In genomic region chr2:74688795-74689573, GRCm38 (mm10) we compare ENCODE assay signal across 25 mouse cellular contexts. TPM values are rescaled to one million over a fixed set of nuclear protein-coding genes. Genes with fewer than 3 reads are reported as not detected.
DNase-seq lines count a peak whose midpoint lies in the region; ATAC-seq lines count a peak whose summit lies in the region.
"Had no signal": no experiment of that assay in that cellular context is flagged by ENCODE, and none has a peak within 500 bp of the region (broad histone marks: within the 10 kb centered on the region; RNA-seq: fewer than 3 reads in every experiment).

No protein-coding gene starts in this region.

- H3K4me3 ChIP-seq in intestine, embryonic 14.5 days (ENCODE audit: low read depth, low read length): no peak overlapping the region
- no peak overlapping the region for H3K4me3 ChIP-seq in intestine, embryonic 16.5 days (ENCODE audit: low read length)
- H3K4me3 ChIP-seq in midbrain, embryonic 11.5 days (ENCODE audit: low read depth, low read length): no peak overlapping the region
- H3K4me3 ChIP-seq in midbrain, embryonic 10.5 days: no peak overlapping the region
- peak overlapping the region; percentile 66 for H3K4me3 ChIP-seq in limb, embryonic 11.5 days (ENCODE audit: low read depth, low read length)
- H3K4me3 ChIP-seq in neural tube, embryonic 15.5 days (replicated peaks): peak overlapping the region; percentile 10
- H3K4me3 ChIP-seq: embryonic facial prominence, embryonic 13.5 days had no signal

- intact Hi-C loops in left cerebral cortex, postnatal 14 days (cut with DNase I): no loop called here

- H3K27me3 ChIP-seq in intestine, embryonic 14.5 days (replicated peaks; ENCODE audit: control insufficient read depth, insufficient read depth, low read length): peaks cover 100% of the 10 kb centered on the region
- peaks cover 81% of the 10 kb centered on the region for H3K27me3 ChIP-seq in intestine, embryonic 16.5 days (replicated peaks; ENCODE audit: control insufficient read depth, insufficient read depth, low read length)
- H3K27me3 ChIP-seq in midbrain, embryonic 11.5 days (ENCODE audit: control insufficient read depth, insufficient read depth, low read length): peaks cover 94% of the 10 kb centered on the region
- H3K27me3 ChIP-seq in midbrain, embryonic 10.5 days (ENCODE audit: low read depth, poor library complexity, severe bottlenecking): peaks cover 100% of the 10 kb centered on the region
- H3K27me3 ChIP-seq in limb, embryonic 11.5 days (ENCODE audit: control insufficient read depth, insufficient read depth, low read length): peaks cover 6% of the 10 kb centered on the region; the same call in 1 of the 2 replicates
- H3K27me3 ChIP-seq in neural tube, embryonic 15.5 days (replicated peaks): peaks cover 57% of the 10 kb centered on the region

- peak overlapping the region; percentile 42; the same call in 1 of the 2 replicates for H3K9ac ChIP-seq in intestine, embryonic 14.5 days (ENCODE audit: low read length)
- no peak overlapping the region for H3K9ac ChIP-seq in intestine, embryonic 16.5 days (ENCODE audit: low read depth, low read length)
- H3K9ac ChIP-seq in midbrain, embryonic 11.5 days (ENCODE audit: low read length): no peak overlapping the region
- H3K9ac ChIP-seq in limb, embryonic 11.5 days (ENCODE audit: low read length): peak overlapping the region; percentile 98
- 0 out of 2 replicates have a peak overlapping the region, but pooled peaks have one; percentile 17 for H3K9ac ChIP-seq in neural tube, embryonic 15.5 days (replicated peaks)
- H3K9ac ChIP-seq: embryonic facial prominence, embryonic 13.5 days; liver, embryonic 14.5 days had no signal

- WGBS in intestine, embryonic 14.5 days: 8% methylated on average over 12 of the region's 12 CpGs
- WGBS in intestine, embryonic 16.5 days: 7% methylated on average over 12 of the region's 12 CpGs
- 4% methylated on average over 12 of the region's 12 CpGs for WGBS in midbrain, embryonic 11.5 days
- 5% methylated on average over 12 of the region's 12 CpGs for WGBS in midbrain, embryonic 10.5 days
- 1% methylated on average over 12 of the region's 12 CpGs for WGBS in limb, embryonic 11.5 days
- 5% methylated on average over 12 of the region's 12 CpGs for WGBS in neural tube, embryonic 15.5 days

- no peaks in the 10 kb centered on the region for H3K4me1 ChIP-seq in intestine, embryonic 14.5 days (replicated peaks; ENCODE audit: control insufficient read depth, insufficient read depth, low read length)
- no peaks in the 10 kb centered on the region for H3K4me1 ChIP-seq in intestine, embryonic 16.5 days (ENCODE audit: control insufficient read depth, insufficient read depth, low read length)
- peaks cover 6% of the 10 kb centered on the region; the same call in 1 of the 2 replicates for H3K4me1 ChIP-seq in midbrain, embryonic 11.5 days (ENCODE audit: control insufficient read depth, insufficient read depth, low read length)
- peaks cover 8% of the 10 kb centered on the region for H3K4me1 ChIP-seq in midbrain, embryonic 10.5 days
- peaks cover 26% of the 10 kb centered on the region for H3K4me1 ChIP-seq in limb, embryonic 11.5 days (ENCODE audit: control insufficient read depth, insufficient read depth, low read length)
- peaks cover 22% of the 10 kb centered on the region for H3K4me1 ChIP-seq in neural tube, embryonic 15.5 days
- H3K4me1 ChIP-seq: embryonic facial prominence, embryonic 13.5 days had no signal

- ATAC-seq in intestine, embryonic 14.5 days (replicated peaks; ENCODE audit: low FRiP score, low TSS enrichment, low read depth): no peak
- ATAC-seq in intestine, embryonic 16.5 days: no peak
- ATAC-seq in midbrain, embryonic 11.5 days (ENCODE audit: low FRiP score): no peak
- no peak for ATAC-seq in limb, embryonic 11.5 days (ENCODE audit: insufficient number of reproducible peaks, low FRiP score, low TSS enrichment, low read depth)
- no peak for ATAC-seq in neural tube, embryonic 15.5 days (ENCODE audit: low FRiP score)
- ATAC-seq: inflammation-experienced regulatory T-cells, adult 6 months; lung, postnatal 0 days; midbrain, embryonic 16.5 days had no signal

- no peaks in the 10 kb centered on the region for H3K36me3 ChIP-seq in intestine, embryonic 14.5 days (ENCODE audit: control insufficient read depth, insufficient read depth, low read length)
- H3K36me3 ChIP-seq in intestine, embryonic 16.5 days (ENCODE audit: control insufficient read depth, insufficient read depth, low read length): no peaks in the 10 kb centered on the region
- H3K36me3 ChIP-seq in midbrain, embryonic 11.5 days (ENCODE audit: control insufficient read depth, insufficient read depth, low read length): no peaks in the 10 kb centered on the region
- no peaks in the 10 kb centered on the region for H3K36me3 ChIP-seq in midbrain, embryonic 10.5 days
- H3K36me3 ChIP-seq in limb, embryonic 11.5 days (ENCODE audit: control insufficient read depth, insufficient read depth, low read length): no peaks in the 10 kb centered on the region
- H3K36me3 ChIP-seq in neural tube, embryonic 15.5 days: no peaks in the 10 kb centered on the region
- H3K36me3 ChIP-seq: embryonic facial prominence, embryonic 13.5 days had no signal

- H3K9me3 ChIP-seq in intestine, embryonic 14.5 days (ENCODE audit: control insufficient read depth, low read length): no peaks in the 10 kb centered on the region
- H3K9me3 ChIP-seq in intestine, embryonic 16.5 days (ENCODE audit: control insufficient read depth, low read length): no peaks in the 10 kb centered on the region
- no peaks in the 10 kb centered on the region for H3K9me3 ChIP-seq in midbrain, embryonic 11.5 days (ENCODE audit: control insufficient read depth, low read length)
- H3K9me3 ChIP-seq in midbrain, embryonic 10.5 days (replicated peaks): no peaks in the 10 kb centered on the region
- H3K9me3 ChIP-seq in limb, embryonic 11.5 days (ENCODE audit: control insufficient read depth, low read length): no peaks in the 10 kb centered on the region
- H3K9me3 ChIP-seq in neural tube, embryonic 15.5 days (replicated peaks): no peaks in the 10 kb centered on the region
- H3K9me3 ChIP-seq: embryonic facial prominence, embryonic 13.5 days had no signal

- peak; percentile 71 for DNase-seq in intestine, embryonic 14.5 days (ENCODE audit: low spot score)
- DNase-seq in midbrain, embryonic 11.5 days (ENCODE audit: low spot score, missing footprints): peak; percentile 95
- no peak for DNase-seq in midbrain, embryonic 10.5 days (ENCODE audit: low spot score)
- peak; percentile 71 for DNase-seq in limb, embryonic 11.5 days (ENCODE audit: low spot score)
- no peak for DNase-seq in left cerebral cortex, postnatal 14 days (ENCODE audit: low spot score in 2 of 2)
- DNase-seq: adrenal gland, postnatal 25 days; cerebellum, adult 18-20 months; heart, adult 18-20 months; layer of hippocampus, adult 9-11 months; thymus, adult 18-20 months had no signal

- H3K4me2 ChIP-seq in intestine, embryonic 14.5 days (ENCODE audit: low read length): peak overlapping the region; percentile 29
- H3K4me2 ChIP-seq in intestine, embryonic 16.5 days (ENCODE audit: low read depth, low read length): no peak overlapping the region
- H3K4me2 ChIP-seq in midbrain, embryonic 11.5 days: no peak overlapping the region
- peak overlapping the region; percentile 90 for H3K4me2 ChIP-seq in limb, embryonic 11.5 days (ENCODE audit: low read depth, severe bottlenecking)
- H3K4me2 ChIP-seq in neural tube, embryonic 15.5 days: peak overlapping the region; percentile 48
- H3K4me2 ChIP-seq: embryonic facial prominence, embryonic 13.5 days had no signal

- peak overlapping the region; percentile 4; the same call in 1 of the 2 replicates for H3K27ac ChIP-seq in intestine, embryonic 14.5 days (ENCODE audit: low read depth)
- no peak overlapping the region for H3K27ac ChIP-seq in intestine, embryonic 16.5 days (ENCODE audit: low read length)
- H3K27ac ChIP-seq in midbrain, embryonic 11.5 days (ENCODE audit: low read depth, low read length): no peak overlapping the region
- H3K27ac ChIP-seq in midbrain, embryonic 10.5 days (replicated peaks): no peak overlapping the region
- peak overlapping the region; percentile 97 for H3K27ac ChIP-seq in limb, embryonic 11.5 days (replicated peaks; ENCODE audit: low read depth, low read length)
- peak overlapping the region; percentile 62 for H3K27ac ChIP-seq in neural tube, embryonic 15.5 days (replicated peaks)
- H3K27ac ChIP-seq: embryonic facial prominence, embryonic 13.5 days; liver, embryonic 14.5 days had no signal

RNA-seq across cellular contexts. Expression of gene Hoxd10, which starts 2.7 kb away (rescaled TPM):
- 7.8 and 13.7 TPM in 2 replicates for polyA plus RNA-seq in intestine, embryonic 14.5 days (2014; fragmentation: Nextera tagmentation; extraction: Ambion mirVana)
- polyA plus RNA-seq in intestine, embryonic 16.5 days (2015; fragmentation: Nextera tagmentation; extraction: Ambion mirVana): 3.7 and 4.4 TPM in 2 replicates
- not detected in 2 replicates for polyA plus RNA-seq in midbrain, embryonic 11.5 days (2014; fragmentation: Nextera tagmentation; extraction: Ambion mirVana)
- not detected in 2 replicates for polyA plus RNA-seq in midbrain, embryonic 10.5 days (2016; fragmentation: Nextera tagmentation; extraction: Ambion mirVana)
- polyA plus RNA-seq in limb, embryonic 11.5 days (2014; fragmentation: Nextera tagmentation; extraction: Ambion mirVana): 52.0 and 55.0 TPM in 2 replicates
- 61.8 and 83.6 TPM in 2 replicates for polyA plus RNA-seq in neural tube, embryonic 15.5 days (2015; fragmentation: Nextera tagmentation; extraction: Ambion mirVana)
- not detected for total RNA-seq in left cerebral cortex, postnatal 14 days (2021)
- total RNA-seq: adrenal gland, postnatal 25 days; heart, adult 18-20 months; hematopoietic stem cell, adult 5-6 weeks; left cerebral cortex, adult 8-10 months; megakaryocyte progenitor cell, adult 5-6 weeks had no signal
- polyA plus RNA-seq: C2C12; heart, embryonic 14.5 days; inflammation-experienced regulatory T-cells, adult 6 months; midbrain, embryonic 16.5 days; small intestine, adult 2 months; stomach, embryonic 14.5 days had no signal

RNA-seq across cellular contexts. Expression of gene Hoxd9, which starts 8.5 kb away (rescaled TPM):
- polyA plus RNA-seq in intestine, embryonic 14.5 days (2014; fragmentation: Nextera tagmentation; extraction: Ambion mirVana): 3.9 and 6.8 TPM in 2 replicates
- 1.8 and 2.5 TPM in 2 replicates for polyA plus RNA-seq in intestine, embryonic 16.5 days (2015; fragmentation: Nextera tagmentation; extraction: Ambion mirVana)
- not detected in 2 replicates for polyA plus RNA-seq in midbrain, embryonic 11.5 days (2014; fragmentation: Nextera tagmentation; extraction: Ambion mirVana)
- polyA plus RNA-seq in midbrain, embryonic 10.5 days (2016; fragmentation: Nextera tagmentation; extraction: Ambion mirVana): not detected in 2 replicates
- polyA plus RNA-seq in limb, embryonic 11.5 days (2014; fragmentation: Nextera tagmentation; extraction: Ambion mirVana): 17.1 and 24.1 TPM in 2 replicates
- polyA plus RNA-seq in neural tube, embryonic 15.5 days (2015; fragmentation: Nextera tagmentation; extraction: Ambion mirVana): 20.0 and 21.3 TPM in 2 replicates
- not detected for total RNA-seq in left cerebral cortex, postnatal 14 days (2021)
- total RNA-seq: hematopoietic stem cell, adult 5-6 weeks; left cerebral cortex, adult 8-10 months; megakaryocyte progenitor cell, adult 5-6 weeks had no signal
- polyA plus RNA-seq: C2C12; inflammation-experienced regulatory T-cells, adult 6 months; midbrain, embryonic 16.5 days had no signal

RNA-seq across cellular contexts. Expression of gene Hoxd11, which starts 9.6 kb away (rescaled TPM):
- 3.6 and 4.2 TPM in 2 replicates for polyA plus RNA-seq in intestine, embryonic 14.5 days (2014; fragmentation: Nextera tagmentation; extraction: Ambion mirVana)
- 0.69 and 1.1 TPM in 2 replicates for polyA plus RNA-seq in intestine, embryonic 16.5 days (2015; fragmentation: Nextera tagmentation; extraction: Ambion mirVana)
- not detected in 2 replicates for polyA plus RNA-seq in midbrain, embryonic 11.5 days (2014; fragmentation: Nextera tagmentation; extraction: Ambion mirVana)
- polyA plus RNA-seq in midbrain, embryonic 10.5 days (2016; fragmentation: Nextera tagmentation; extraction: Ambion mirVana): not detected in 2 replicates
- polyA plus RNA-seq in limb, embryonic 11.5 days (2014; fragmentation: Nextera tagmentation; extraction: Ambion mirVana): 59.6 and 64.4 TPM in 2 replicates
- polyA plus RNA-seq in neural tube, embryonic 15.5 days (2015; fragmentation: Nextera tagmentation; extraction: Ambion mirVana): 4.1 and 9.2 TPM in 2 replicates
- not detected for total RNA-seq in left cerebral cortex, postnatal 14 days (2021)
- total RNA-seq: adrenal gland, postnatal 25 days; gastrocnemius, adult 8-10 months; heart, adult 18-20 months; hematopoietic stem cell, adult 5-6 weeks; left cerebral cortex, adult 8-10 months; megakaryocyte progenitor cell, adult 5-6 weeks had no signal
- polyA plus RNA-seq: C2C12; embryonic facial prominence, embryonic 13.5 days; heart, embryonic 14.5 days; lung, postnatal 0 days; midbrain, embryonic 16.5 days; small intestine, adult 2 months; stomach, embryonic 14.5 days had no signal

RNA-seq across cellular contexts. Expression of gene Hoxd12, which starts 14.2 kb away (rescaled TPM):
- polyA plus RNA-seq in intestine, embryonic 14.5 days (2014; fragmentation: Nextera tagmentation; extraction: Ambion mirVana): 0.24 and 0.34 TPM in 2 replicates
- polyA plus RNA-seq in intestine, embryonic 16.5 days (2015; fragmentation: Nextera tagmentation; extraction: Ambion mirVana): 0.32 and 0.60 TPM in 2 replicates
- polyA plus RNA-seq in midbrain, embryonic 11.5 days (2014; fragmentation: Nextera tagmentation; extraction: Ambion mirVana): not detected in 2 replicates
- not detected in 2 replicates for polyA plus RNA-seq in midbrain, embryonic 10.5 days (2016; fragmentation: Nextera tagmentation; extraction: Ambion mirVana)
- polyA plus RNA-seq in limb, embryonic 11.5 days (2014; fragmentation: Nextera tagmentation; extraction: Ambion mirVana): 80.7 and 82.2 TPM in 2 replicates
- 0.38 and 0.43 TPM in 2 replicates for polyA plus RNA-seq in neural tube, embryonic 15.5 days (2015; fragmentation: Nextera tagmentation; extraction: Ambion mirVana)
- total RNA-seq in left cerebral cortex, postnatal 14 days (2021): not detected
- total RNA-seq: adrenal gland, postnatal 25 days; gastrocnemius, adult 8-10 months; heart, adult 18-20 months; hematopoietic stem cell, adult 5-6 weeks; left cerebral cortex, adult 8-10 months; megakaryocyte progenitor cell, adult 5-6 weeks had no signal
- polyA plus RNA-seq: C2C12; embryonic facial prominence, embryonic 13.5 days; heart, embryonic 14.5 days; inflammation-experienced regulatory T-cells, adult 6 months; lung, postnatal 0 days; midbrain, embryonic 16.5 days; small intestine, adult 2 months; stomach, embryonic 14.5 days had no signal

RNA-seq across cellular contexts. Expression of gene Hoxd8, which starts 15.4 kb away (rescaled TPM):
- polyA plus RNA-seq in intestine, embryonic 14.5 days (2014; fragmentation: Nextera tagmentation; extraction: Ambion mirVana): 6.1 and 8.4 TPM in 2 replicates
- 3.1 TPM in 2 replicates for polyA plus RNA-seq in intestine, embryonic 16.5 days (2015; fragmentation: Nextera tagmentation; extraction: Ambion mirVana)
- polyA plus RNA-seq in midbrain, embryonic 11.5 days (2014; fragmentation: Nextera tagmentation; extraction: Ambion mirVana): 0.11 TPM in 1 of 2 replicates, not detected in the other
- not detected in 2 replicates for polyA plus RNA-seq in midbrain, embryonic 10.5 days (2016; fragmentation: Nextera tagmentation; extraction: Ambion mirVana)
- 11.6 and 13.1 TPM in 2 replicates for polyA plus RNA-seq in limb, embryonic 11.5 days (2014; fragmentation: Nextera tagmentation; extraction: Ambion mirVana)
- polyA plus RNA-seq in neural tube, embryonic 15.5 days (2015; fragmentation: Nextera tagmentation; extraction: Ambion mirVana): 12.4 and 12.5 TPM in 2 replicates
- not detected for total RNA-seq in left cerebral cortex, postnatal 14 days (2021)
- total RNA-seq: hematopoietic stem cell, adult 5-6 weeks; left cerebral cortex, adult 8-10 months; megakaryocyte progenitor cell, adult 5-6 weeks had no signal
- polyA plus RNA-seq: C2C12; inflammation-experienced regulatory T-cells, adult 6 months; midbrain, embryonic 16.5 days had no signal

Comparison
In these comparisons a context has a peak if more than half of its experiments do, and no peak if none do; other contexts are left out.
1. DNase-seq: peak in intestine, embryonic 14.5 days (single experiment), midbrain, embryonic 11.5 days (single experiment) and limb, embryonic 11.5 days (single experiment); none in midbrain, embryonic 10.5 days (single experiment) and left cerebral cortex, postnatal 14 days (0 of 2).
2. H3K27ac ChIP-seq: peak in intestine, embryonic 14.5 days (single experiment), limb, embryonic 11.5 days (single experiment) and neural tube, embryonic 15.5 days (single experiment); none in intestine, embryonic 16.5 days (single experiment), midbrain, embryonic 11.5 days (single experiment) and midbrain, embryonic 10.5 days (single experiment).
3. H3K4me2 ChIP-seq: peak in intestine, embryonic 14.5 days (single experiment), limb, embryonic 11.5 days (single experiment) and neural tube, embryonic 15.5 days (single experiment); none in intestine, embryonic 16.5 days (single experiment) and midbrain, embryonic 11.5 days (single experiment).
4. H3K9ac ChIP-seq: peak in intestine, embryonic 14.5 days (single experiment), limb, embryonic 11.5 days (single experiment) and neural tube, embryonic 15.5 days (single experiment); none in intestine, embryonic 16.5 days (single experiment) and midbrain, embryonic 11.5 days (single experiment).
5. H3K4me3 ChIP-seq: peak in limb, embryonic 11.5 days (single experiment) and neural tube, embryonic 15.5 days (single experiment); none in intestine, embryonic 14.5 days (single experiment), intestine, embryonic 16.5 days (single experiment), midbrain, embryonic 11.5 days (single experiment) and midbrain, embryonic 10.5 days (single experiment).